Mouse (Mus musculus) MEL-GATA-1-ER (cell line): ENCODE data around the gene Rangap1.

Source experiments
- DNase-seq: peaks from one replicate; pipeline ENCODE4 v3.0.0-alpha.2; 2012; ENCODE audit warnings: low read depth; ENCODE audit errors: extremely low read depth

The Rangap1 gene

GRCm38 (mm10) chr15:81697847-81698246 lies 47.5 kb downstream of the Rangap1 start:
- peak; percentile 41 for DNase-seq

DNA sequence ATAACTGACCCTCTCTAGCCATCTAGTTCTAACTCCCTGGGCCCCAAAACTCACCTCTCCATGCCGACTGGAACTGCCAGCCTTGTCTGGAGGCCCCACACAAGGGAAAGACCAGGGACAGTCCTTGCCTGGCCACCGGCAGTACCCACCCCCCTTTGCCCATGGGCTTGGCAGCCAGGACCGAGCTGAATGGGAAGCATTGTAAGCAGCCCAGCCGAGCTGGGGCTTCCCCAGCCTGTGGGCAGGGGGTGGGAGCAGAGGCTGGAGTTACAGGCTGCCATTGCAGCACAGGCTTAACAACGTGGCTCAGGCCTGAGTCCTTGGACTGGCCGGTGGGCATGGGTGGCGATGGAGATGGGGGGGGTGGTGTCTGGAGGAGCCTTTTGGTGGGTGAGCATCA lies 48.2 kb downstream of the Rangap1 start, which contains the start of gene Chadl:
Gene Chadl, minus strand, starts transcription at position 113 of the 400 bp plus-strand sequence.
- no peak for DNase-seq

GRCm38 (mm10) chr15:81694891-81695290 lies 50.4 kb downstream of the Rangap1 start:
- DNase-seq = no peak

DNA sequence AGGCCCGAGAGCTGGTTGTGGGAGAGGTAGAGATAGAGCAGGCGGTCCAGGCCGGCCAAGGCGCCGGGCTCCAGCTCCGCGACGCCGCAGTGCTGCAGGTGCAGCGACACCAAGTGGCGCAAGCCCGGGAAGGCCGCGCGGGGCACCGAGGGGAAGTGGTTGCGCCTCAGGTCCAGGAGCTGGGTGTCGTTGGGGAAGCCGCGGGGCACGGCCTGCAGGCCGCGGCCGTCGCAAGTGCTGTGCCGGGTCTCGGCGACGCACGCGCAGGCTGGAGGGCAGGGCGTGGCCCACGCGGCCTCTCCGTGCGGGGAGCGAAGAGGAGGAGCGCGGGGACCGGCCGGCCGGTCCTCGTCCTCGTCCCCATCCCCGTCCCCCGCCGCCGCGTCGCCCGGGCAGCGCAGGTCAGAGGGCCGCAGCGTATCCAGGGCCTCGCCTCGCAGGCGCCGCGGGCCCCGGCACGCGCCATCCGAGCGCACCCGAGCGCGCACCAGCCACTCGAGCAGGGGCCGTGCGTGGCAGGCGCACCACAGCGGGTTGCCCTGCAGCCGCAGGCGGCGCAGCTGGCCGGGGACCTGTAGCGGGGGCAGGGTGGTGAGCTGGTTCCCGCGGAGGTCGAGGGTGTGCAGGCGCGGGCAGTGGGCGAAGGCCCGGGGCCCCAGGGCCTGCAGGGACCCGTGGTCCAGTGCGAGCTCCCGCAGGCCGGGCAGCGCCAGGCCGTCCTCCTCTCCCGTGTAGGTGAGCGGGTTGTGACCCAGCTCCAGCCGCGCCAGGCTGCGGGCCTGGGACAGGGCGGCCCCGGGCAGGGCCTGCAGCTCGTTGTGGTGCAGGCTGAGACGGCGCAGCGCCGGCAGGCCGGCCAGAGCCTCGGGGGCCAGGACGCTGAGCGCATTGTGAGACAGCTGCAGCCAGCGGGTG lies 51.1 kb downstream of the Rangap1 start:
- peak; percentile 26 for DNase-seq

GRCm38 (mm10) chr15:81693366-81693966 lies 51.9 kb downstream of the Rangap1 start:
- DNase-seq = no peak

- no peak for DNase-seq
These were observed 65.0 kb downstream of the Rangap1 start for GRCm38 (mm10) chr15:81680301-81680805.

- no peak for DNase-seq
These were observed 68.7 kb downstream of the Rangap1 start for GRCm38 (mm10) chr15:81676637-81677036.

GRCm38 (mm10) chr15:81670231-81670640 lies 75.1 kb downstream of the Rangap1 start:
- DNase-seq = no peak

DNA sequence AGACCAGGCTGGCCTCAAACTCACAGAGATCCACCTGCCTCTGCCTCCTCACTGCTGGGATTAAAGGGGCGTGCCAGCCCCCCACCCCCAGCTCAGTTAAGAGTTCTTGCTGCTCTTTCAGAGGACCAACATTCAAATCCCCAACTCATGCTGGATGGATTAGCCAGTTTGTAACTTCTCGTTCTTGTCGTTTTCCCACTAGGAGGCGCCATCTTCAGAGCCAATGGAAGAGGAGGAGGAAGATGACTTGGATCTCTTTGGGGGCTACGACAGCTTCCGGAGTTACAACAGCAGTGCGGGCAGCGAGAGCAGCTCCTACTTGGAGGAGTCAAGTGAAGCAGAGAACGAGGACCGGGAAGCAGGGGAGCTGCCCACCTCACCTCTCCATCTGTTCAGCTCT lies 78.4 kb downstream of the Rangap1 start:
- no peak for DNase-seq

DNA sequence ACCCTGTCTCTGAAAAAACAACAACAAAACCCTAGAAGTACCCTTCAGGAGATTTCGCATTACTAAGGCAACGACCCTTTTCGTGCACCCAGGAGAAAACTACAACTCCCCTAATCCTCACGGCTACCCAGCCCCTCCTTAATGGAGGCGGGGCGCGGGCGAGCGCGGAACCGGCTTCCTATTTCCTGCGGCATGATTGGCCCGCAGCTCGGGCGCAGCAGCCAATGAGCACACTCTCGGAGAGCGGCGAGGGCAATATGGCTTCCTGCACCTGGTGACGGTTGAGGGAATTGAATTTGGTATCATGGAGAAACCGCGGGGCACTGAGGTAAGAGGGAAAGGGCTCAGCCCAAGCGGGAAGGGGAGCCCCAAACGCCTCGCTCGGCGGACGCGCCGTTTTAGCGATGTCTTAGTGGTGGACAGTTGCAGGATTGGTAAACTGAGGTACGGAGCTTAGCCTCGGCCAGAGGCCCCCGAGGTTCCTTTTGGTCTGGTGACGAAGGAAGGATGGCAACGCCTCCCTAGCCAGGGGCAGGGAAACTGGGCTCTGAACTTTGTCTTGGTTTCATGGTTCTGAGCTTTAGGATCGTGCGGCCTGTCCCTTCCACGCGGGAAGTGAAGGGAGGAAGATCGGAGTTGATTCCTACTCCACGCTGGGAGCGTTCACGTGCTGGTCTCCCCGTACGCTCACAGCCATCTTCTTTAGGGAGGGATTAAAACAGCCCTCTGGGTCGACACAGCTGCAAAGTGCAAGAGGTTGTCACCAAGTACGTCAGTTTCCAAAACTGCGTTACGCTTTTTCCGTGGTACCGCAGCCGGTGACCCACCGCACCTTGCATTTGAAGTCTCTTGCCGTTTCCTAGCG lies 81.4 kb downstream of the Rangap1 start, which contains the start of gene L3mbtl2:
Gene L3mbtl2, plus strand, starts transcription at position 193 of the 865 bp plus-strand sequence.
- DNase-seq = peak; percentile 75

DNA sequence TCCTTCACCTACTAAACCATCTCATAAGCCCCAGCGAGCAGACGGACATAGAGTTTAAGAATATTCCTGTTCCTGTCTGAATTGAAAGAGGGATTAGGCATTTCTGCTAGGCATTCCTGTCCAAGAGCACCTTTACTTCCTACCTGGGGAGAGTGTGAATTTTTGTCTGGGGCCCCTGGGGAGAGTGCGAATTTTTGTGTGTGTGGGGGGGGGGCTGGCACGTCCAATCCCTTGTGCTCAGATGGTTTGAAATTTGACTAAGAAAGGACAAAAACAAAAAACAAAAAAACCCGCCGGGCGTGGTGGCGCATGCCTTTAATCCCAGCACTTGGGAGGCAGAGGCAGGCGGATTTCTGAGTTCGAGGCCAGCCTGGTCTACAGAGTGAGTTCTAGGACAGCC lies 82.0 kb downstream of the Rangap1 start:
- DNase-seq = no peak

DNA sequence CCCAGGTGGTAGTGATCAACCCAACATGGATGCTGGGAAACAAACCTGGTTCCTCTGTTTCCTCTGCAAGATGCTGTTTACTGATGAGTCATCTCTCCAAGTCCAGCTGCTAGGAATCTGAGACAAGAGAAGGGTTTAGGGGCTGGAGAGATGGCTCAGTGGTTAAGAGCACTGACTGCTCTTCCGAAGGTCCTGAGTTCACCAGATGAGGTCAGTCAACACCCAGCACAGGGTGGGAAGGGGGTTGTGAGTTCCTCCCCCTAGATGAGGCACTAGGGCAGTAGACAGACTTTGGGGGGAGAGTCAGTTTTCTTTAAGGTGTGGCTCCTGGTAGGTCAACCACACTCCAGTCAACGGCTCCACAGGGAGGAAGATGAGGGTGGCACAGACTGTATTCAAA lies 83.6 kb downstream of the Rangap1 start:
- DNase-seq = no peak
